Mouse (Mus musculus) limb, embryonic 12.5 days (tissue): ENCODE measurements at regions not wholly inside any gene's neighbourhood (a gene's known extent, or its start where the extent isn't known, plus 50 kb on each side); places are given as distances from the start of the nearest gene placed in this dataset.
"Not testable (repeated sequence)": the region's sequence is repeated elsewhere in the genome, so short reads cannot be mapped to it uniquely, and the experiment has no call there.

ENCODE experiments used
- ATAC-seq: fragments of 200-750 bp; cut with Nextera tagmentation; 2 replicates; pipeline ENCODE4 v1.8.0; 2017; ENCODE audit warnings: low read depth, moderate TSS enrichment; ENCODE audit not compliant: insufficient number of reproducible peaks, insufficient read depth, low FRiP score, low TSS enrichment
- H3K27ac ChIP-seq: fragments of 300-500 bp; sonication (generic); 2 replicates; pipeline ENCODE4 v1.5.1; 2016; ENCODE audit warnings: mild to moderate bottlenecking, moderate library complexity
- H3K27me3 ChIP-seq: fragments of 300-500 bp; sonication (generic); 2 replicates; pipeline ENCODE4 v1.6.1; 2016; ENCODE audit warnings: mild to moderate bottlenecking, moderate library complexity
- H3K36me3 ChIP-seq: fragments of 300-500 bp; sonication (generic); 2 replicates; pipeline ENCODE4 v1.6.1; 2016; ENCODE audit warnings: mild to moderate bottlenecking, moderate library complexity
- H3K4me1 ChIP-seq: fragments of 300-500 bp; sonication (generic); replicated peaks from 2 replicates; pipeline ENCODE4 v1.6.1; 2016
- H3K4me2 ChIP-seq: fragments of 300-500 bp; sonication (generic); 2 replicates; pipeline ENCODE4 v1.6.1; 2016; ENCODE audit warnings: mild to moderate bottlenecking, moderate library complexity
- H3K4me3 ChIP-seq: fragments of 300-500 bp; sonication (generic); replicated peaks from 2 replicates; pipeline ENCODE4 v1.5.1; 2016; ENCODE audit warnings: mild to moderate bottlenecking
- H3K9ac ChIP-seq: fragments of 300-500 bp; sonication (generic); replicated peaks from 2 replicates; pipeline ENCODE4 v1.6.1; 2016; ENCODE audit warnings: mild to moderate bottlenecking, moderate library complexity
- H3K9me3 ChIP-seq: fragments of 300-500 bp; sonication (generic); 2 replicates; pipeline ENCODE4 v1.6.1; 2016; ENCODE audit warnings: mild to moderate bottlenecking, moderate library complexity
- WGBS: fragments of 180-500 bp; shearing (Covaris S2); methylation state at CpG from one replicate; pipeline ENCODE4 v1.1.7; 2016; 5-methylcytosine and 5-hydroxymethylcytosine counted together

DNA sequence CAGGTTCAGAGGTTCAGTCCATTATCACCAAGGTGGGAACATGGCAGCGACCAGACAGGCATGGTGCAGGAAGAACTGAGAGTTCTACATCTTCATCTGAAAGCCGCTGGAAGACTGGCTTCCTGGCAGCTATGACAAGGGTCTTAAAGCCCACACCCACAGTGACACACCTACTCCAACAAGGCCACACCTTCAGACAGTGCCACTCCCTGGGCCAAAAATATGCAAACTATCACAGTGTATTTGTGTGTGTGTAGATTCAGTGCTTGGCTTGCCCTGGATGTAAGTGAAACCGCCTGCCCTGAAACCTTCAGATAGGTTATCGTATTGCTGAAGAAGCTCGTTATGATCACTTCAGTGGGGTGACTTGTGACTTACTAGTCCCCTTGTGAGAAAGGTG lies 151.3 kb downstream of the Kcnrg start:
- ATAC-seq, result no peak
- H3K4me2 ChIP-seq, result no peak overlapping the region
- no peak overlapping the region for H3K27ac ChIP-seq
- no peaks in the 10 kb centered on the region for H3K27me3 ChIP-seq
- H3K4me3 ChIP-seq, result no peak overlapping the region
- H3K9me3 ChIP-seq, result no peaks in the 10 kb centered on the region
- no peak overlapping the region for H3K9ac ChIP-seq
- H3K36me3 ChIP-seq, result no peaks in the 10 kb centered on the region
- peaks cover 11% of the 10 kb centered on the region for H3K4me1 ChIP-seq
- WGBS, result 76% methylated on average over 5 of the region's 5 CpGs

DNA sequence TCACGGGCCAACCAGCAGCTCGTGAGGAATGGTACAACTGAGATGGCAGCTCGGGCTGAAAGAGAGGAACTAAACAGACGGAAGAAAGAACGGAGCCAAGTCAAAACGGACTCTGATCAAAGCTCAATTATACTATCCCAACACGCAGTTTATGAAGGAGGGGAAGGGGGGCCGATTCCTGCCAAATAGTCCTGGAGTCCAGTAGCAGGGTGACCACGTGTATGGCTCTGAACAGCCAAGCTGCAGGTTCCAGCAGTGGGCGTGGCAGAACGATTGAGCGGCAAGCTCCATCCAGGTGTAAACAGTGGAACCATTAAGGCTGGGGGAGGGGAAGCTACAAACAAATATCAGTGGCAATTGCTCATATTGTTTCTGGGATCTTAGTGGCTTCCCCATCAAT lies 152.9 kb downstream of the Kcnrg start:
- WGBS, result 79% methylated on average over 12 of the region's 12 CpGs
- not testable (repeated sequence) for H3K27me3 ChIP-seq, H3K27ac ChIP-seq, H3K4me2 ChIP-seq, H3K9ac ChIP-seq, H3K9me3 ChIP-seq, H3K4me3 ChIP-seq, ATAC-seq, H3K36me3 ChIP-seq
- H3K4me1 ChIP-seq, result peaks cover 11% of the 10 kb centered on the region

DNA sequence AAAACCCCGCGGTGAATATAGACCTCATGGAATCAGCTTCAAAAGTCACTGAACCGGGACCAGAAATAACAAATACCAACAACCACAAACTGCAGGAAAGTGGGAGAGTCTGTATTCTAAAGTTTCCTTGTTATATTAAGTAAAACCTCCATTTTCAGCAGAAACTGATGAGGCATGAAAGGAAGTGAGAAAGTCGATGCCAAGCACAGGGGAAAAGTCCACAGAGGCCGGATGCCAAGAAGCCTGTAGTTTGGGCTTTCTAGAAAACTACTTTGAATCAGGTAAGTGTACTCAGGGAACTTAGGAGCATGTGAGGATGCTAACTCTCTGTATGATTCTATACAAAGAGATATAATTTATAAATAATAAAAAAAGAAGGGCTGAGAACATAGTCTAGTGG lies 154.8 kb downstream of the Kcnrg start:
- peaks cover 4% of the 10 kb centered on the region; the same call in 1 of the 2 replicates for H3K9me3 ChIP-seq
- no peaks in the 10 kb centered on the region for H3K27me3 ChIP-seq
- H3K36me3 ChIP-seq, result no peaks in the 10 kb centered on the region
- 84% methylated on average over 5 of the region's 5 CpGs for WGBS
- H3K4me1 ChIP-seq, result peaks cover 8% of the 10 kb centered on the region
- no peak overlapping the region for H3K27ac ChIP-seq
- no peak overlapping the region for H3K9ac ChIP-seq
- no peak overlapping the region for H3K4me3 ChIP-seq
- no peak overlapping the region for H3K4me2 ChIP-seq
- no peak for ATAC-seq

DNA sequence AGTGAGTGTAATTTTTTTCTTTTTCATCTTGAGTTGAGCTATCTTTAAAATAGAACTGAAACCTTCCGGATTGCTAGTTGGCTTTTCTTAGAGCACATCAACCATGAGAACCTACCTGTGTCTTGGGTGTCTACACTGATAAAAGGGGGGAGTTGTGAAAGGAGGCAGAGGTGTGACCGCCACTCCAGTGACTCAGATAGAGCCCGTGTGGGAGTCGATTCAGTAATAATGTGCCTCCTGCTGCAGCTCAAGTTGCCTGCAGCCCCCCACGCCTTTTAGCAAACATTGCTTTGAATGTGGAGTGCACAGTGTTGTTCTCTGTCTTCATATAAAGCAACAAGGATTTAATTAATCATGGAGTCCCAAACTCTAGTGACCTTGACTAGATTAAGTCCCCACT lies 162.6 kb downstream of the Kcnrg start:
- Histone ChIP-seq H3K4me1 (no peaks in the 10 kb centered on the region), H3K9ac (no peak overlapping the region), H3K36me3 (no peaks in the 10 kb centered on the region), H3K4me3 (no peak overlapping the region), H3K27me3 (no peaks in the 10 kb centered on the region), H3K9me3 (no peaks in the 10 kb centered on the region), H3K4me2 (no peak overlapping the region), H3K27ac (no peak overlapping the region)
- WGBS, result 71% methylated on average over 5 of the region's 5 CpGs
- no peak for ATAC-seq

DNA sequence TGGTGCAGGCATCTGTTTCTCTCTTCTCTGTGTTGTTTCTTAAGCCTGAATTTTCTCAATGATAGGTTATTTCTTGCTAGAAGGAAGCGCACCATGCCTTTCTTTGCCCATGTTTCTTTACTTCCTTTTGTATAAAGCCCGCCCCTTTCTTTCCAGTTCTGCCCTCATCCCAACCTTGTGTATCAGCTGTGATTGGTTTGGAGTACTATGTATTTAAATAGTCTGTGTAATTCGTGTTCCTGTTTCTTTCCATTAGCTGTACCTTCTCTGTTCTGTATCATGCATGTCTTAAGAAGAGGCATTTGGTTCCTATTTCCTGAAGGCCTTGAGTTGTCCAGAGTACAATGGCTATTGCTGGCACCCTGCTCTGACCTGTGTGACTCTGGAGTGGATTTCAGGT lies 166.9 kb downstream of the Kcnrg start:
- 80% methylated on average over 3 of the region's 3 CpGs for WGBS
- no peak for ATAC-seq
- Histone ChIP-seq H3K4me1 (no peaks in the 10 kb centered on the region), H3K9me3 (no peaks in the 10 kb centered on the region), H3K4me3 (no peak overlapping the region), H3K27me3 (no peaks in the 10 kb centered on the region), H3K4me2 (no peak overlapping the region), H3K27ac (no peak overlapping the region), H3K9ac (no peak overlapping the region), H3K36me3 (no peaks in the 10 kb centered on the region)

DNA sequence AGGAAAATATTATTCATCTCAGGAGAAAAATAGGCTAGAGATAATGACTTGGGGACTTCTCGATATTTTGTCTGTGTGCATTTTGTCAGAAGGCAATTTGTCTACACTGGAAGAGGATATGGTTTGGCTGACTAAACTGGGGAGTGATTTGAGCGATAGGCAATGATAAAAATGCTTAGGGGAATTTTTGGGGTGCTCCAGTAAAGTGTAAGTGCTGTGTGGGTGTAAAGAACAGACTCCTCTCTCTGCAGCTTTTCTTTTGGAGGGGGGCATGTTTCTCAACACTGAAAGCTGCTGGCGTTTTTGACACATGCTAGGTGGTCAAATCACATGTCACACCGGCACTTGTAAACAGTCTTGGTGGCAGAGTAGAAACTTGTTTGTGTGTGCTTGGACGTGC lies 171.4 kb downstream of the Kcnrg start:
- Histone ChIP-seq H3K36me3 (no peaks in the 10 kb centered on the region), H3K27ac (no peak overlapping the region), H3K4me1 (no peaks in the 10 kb centered on the region), H3K9me3 (no peaks in the 10 kb centered on the region), H3K27me3 (no peaks in the 10 kb centered on the region), H3K4me2 (no peak overlapping the region), H3K4me3 (no peak overlapping the region), H3K9ac (no peak overlapping the region)
- WGBS, result 82% methylated on average over 5 of the region's 5 CpGs
- ATAC-seq, result no peak

DNA sequence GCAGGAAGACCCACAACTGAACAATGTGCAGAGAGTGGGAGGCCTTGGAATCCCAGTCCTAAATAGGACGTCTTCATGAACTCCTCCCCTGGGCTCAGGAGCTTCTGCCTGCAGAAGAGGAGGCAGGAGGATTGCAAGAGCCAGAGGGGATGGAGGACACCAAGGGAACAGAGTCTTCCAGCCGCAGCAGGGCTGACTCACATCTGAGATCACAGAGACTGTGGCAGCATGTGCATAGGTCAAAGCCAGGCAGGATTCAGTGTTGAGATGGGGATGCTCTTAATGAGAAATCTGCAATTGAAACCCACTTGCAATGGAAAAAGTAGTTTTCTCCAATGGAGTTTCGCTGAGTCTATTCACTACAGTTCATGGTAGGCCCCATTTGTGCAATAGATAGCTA lies 175.9 kb downstream of the Kcnrg start:
- WGBS, result 84% methylated on average over 3 of the region's 3 CpGs
- H3K27ac ChIP-seq, result no peak overlapping the region

DNA sequence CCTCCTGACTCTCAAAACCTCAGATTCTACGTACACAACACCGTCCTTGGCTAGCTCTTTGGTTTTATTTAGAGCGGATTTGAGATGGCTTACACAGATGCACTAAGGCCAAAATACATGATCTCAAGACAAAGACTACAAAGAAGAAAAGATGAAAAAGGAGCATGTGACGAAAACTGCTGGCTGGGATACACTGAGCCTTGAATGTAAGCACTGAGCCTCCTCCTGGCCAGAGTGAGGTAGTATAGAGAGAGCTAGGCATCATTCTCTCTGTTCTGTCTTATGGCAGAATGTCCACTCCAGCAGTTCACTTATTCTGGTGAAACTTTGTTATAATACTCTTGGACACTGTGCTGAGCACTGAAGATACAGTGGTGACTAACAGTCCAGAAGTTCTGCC lies 177.4 kb downstream of the Kcnrg start:
- no peaks in the 10 kb centered on the region for H3K36me3 ChIP-seq
- no peak overlapping the region for H3K4me2 ChIP-seq
- H3K4me1 ChIP-seq, result peaks cover 10% of the 10 kb centered on the region; the same call in 1 of the 2 replicates
- no peak overlapping the region for H3K4me3 ChIP-seq
- no peak overlapping the region for H3K27ac ChIP-seq
- 87% methylated on average over 4 of the region's 4 CpGs for WGBS
- ATAC-seq, result no peak
- no peaks in the 10 kb centered on the region for H3K9me3 ChIP-seq
- no peaks in the 10 kb centered on the region for H3K27me3 ChIP-seq
- no peak overlapping the region for H3K9ac ChIP-seq

More for the DNA sequence above, 175.9 kb downstream of the Kcnrg start:
- no peak for ATAC-seq
- Histone ChIP-seq H3K9ac (no peak overlapping the region), H3K27me3 (no peaks in the 10 kb centered on the region), H3K36me3 (no peaks in the 10 kb centered on the region), H3K4me1 (peaks cover 8% of the 10 kb centered on the region; the same call in 1 of the 2 replicates), H3K4me2 (no peak overlapping the region), H3K9me3 (no peaks in the 10 kb centered on the region), H3K4me3 (no peak overlapping the region)

DNA sequence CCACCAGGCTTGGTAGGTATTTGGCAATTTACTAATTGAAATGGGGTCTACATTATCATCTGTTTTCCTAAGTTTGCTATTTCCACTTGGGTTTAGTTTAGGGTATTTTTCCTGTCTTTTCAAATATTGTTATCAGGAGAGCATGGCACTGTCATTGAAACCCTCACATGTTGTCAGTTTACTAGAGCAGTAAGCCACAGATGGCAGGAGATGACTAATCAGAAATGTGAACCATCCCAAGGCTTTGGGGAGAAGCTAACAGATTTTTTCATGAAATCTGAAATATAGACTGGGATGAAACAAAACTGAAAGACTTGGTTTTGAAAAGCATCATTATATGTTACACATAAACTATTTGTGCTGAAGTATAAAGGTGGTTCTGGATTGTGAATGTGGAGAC lies 178.8 kb downstream of the Kcnrg start:
- H3K36me3 ChIP-seq, result no peaks in the 10 kb centered on the region
- no peak overlapping the region for H3K4me2 ChIP-seq
- H3K9ac ChIP-seq, result no peak overlapping the region
- no peak for ATAC-seq
- no peaks in the 10 kb centered on the region for H3K9me3 ChIP-seq
- no peak overlapping the region for H3K27ac ChIP-seq
- no peak overlapping the region for H3K4me3 ChIP-seq
- peaks cover 10% of the 10 kb centered on the region; the same call in 1 of the 2 replicates for H3K4me1 ChIP-seq
- H3K27me3 ChIP-seq, result no peaks in the 10 kb centered on the region

DNA sequence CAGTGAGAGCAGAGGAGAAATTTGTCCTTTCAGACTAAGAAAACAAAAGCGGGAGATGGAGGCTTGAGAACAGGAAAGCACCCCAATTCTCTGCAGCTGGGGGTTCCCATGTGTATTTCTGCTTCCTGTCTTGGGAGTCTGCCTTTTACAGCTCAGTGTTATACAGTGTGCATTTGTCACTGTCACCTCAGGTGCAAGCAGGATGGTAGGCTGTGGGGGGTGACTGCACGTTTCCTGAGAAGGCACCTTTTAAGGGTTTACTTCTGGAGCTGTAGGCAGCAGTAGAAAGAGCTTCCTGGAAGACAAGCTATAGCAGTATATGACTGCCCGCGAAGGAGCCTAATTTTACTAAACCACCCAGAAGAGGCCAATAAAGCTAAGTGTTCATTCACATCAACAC lies 180.5 kb downstream of the Kcnrg start:
- ATAC-seq, result no peak
- WGBS, result 52% methylated on average over 4 of the region's 4 CpGs

DNA sequence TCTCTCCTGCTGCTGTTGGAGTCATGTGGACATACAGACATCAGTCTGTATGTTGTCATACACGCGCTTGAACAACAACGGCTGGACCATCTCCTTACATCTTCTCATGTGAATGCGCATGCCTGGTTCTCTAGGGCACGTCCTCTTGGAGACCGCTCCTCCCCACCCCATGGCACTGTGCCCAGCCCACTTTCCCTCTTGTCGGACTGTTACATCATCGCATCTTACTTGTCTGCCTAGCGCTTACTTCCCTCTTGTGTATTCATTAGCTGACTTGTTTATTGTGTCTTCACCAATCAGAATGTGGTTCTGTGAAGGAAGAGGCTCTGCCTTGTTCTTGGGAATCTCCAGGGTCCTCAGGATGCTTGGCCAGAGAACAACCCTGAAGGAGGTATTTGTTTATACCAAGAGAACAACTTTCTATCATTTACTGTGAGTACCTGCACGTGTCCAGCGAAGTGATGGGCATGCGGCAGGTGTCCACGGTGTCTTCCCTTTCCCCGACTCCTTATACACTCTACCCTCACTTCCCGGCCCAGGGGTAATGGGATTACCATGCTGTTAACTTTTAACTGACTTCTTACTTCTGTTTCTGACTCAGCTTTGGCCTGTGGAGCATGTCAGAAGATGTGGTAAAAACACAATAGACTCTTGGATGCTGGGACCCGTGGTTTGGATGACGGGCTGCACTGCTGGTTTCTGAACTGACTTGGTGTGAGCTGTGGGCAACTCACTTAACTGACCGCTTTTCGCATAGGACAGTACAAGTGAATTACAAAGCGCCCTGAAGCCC lies 181.9 kb downstream of the Kcnrg start:
- Histone ChIP-seq H3K27ac (no peak overlapping the region), H3K9me3 (0 out of 2 replicates have a peak, but pooled peaks cover 10% of the 10 kb centered on the region), H3K27me3 (no peaks in the 10 kb centered on the region), H3K9ac (no peak overlapping the region), H3K4me3 (no peak overlapping the region), H3K4me1 (peaks cover 10% of the 10 kb centered on the region; the same call in 1 of the 2 replicates), H3K4me2 (no peak overlapping the region), H3K36me3 (no peaks in the 10 kb centered on the region)
- WGBS, result 92% methylated on average over 20 of the region's 20 CpGs
- no peak for ATAC-seq

More for the DNA sequence above, 180.5 kb downstream of the Kcnrg start:
- Histone ChIP-seq H3K4me1 (peaks cover 10% of the 10 kb centered on the region; the same call in 1 of the 2 replicates), H3K4me3 (no peak overlapping the region), H3K9me3 (no peaks in the 10 kb centered on the region), H3K27me3 (no peaks in the 10 kb centered on the region), H3K36me3 (no peaks in the 10 kb centered on the region), H3K4me2 (no peak overlapping the region), H3K9ac (no peak overlapping the region), H3K27ac (no peak overlapping the region)
